Mouse (Mus musculus): ENCODE results near the gene Kif14.

DNA sequence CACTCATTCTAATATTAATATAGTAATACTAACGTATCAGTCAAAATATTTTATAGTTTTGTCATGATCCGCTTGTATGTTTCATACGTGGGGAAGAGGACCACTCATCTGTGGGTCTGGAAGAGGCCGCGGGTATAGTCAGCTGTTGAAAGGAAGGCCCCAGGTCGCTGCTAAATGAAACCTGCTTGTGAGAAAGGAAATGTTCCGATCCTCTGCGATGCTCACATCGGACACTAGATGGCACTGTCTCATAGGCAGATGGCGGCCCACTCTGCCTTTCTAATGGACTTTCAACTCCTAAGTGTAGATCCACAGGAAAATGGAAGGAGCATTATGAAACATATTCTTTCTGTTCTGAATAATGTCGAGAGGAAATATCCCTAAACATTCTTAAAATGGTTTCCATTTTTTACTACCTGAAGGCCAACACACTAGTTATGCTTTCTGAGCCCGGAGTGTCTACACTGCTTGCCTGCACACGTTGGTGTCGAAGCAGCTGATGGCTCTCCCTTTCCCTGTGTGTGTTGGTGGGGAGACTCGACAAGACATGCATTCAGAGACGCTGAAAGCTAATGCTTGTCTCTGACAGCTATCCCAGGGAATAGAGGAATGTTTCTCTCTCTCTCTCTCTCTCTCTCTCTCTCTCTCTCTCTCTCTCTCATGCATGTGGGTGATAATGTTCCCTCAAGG lies 84.9 kb downstream of the Kif14 start:
- TF ChIP-seq CTCF (IDR thresholded peaks at IDR 0.05) (peak; percentile 99), EP300 (IDR thresholded peaks at IDR 0.05; ENCODE audit: insufficient read depth, low read depth, low read length) (peak; percentile 88; the same call in 1 of the 2 replicates)

Data from heart, adult 2 months (tissue).